Mouse (Mus musculus) C2C12 (cell line): ENCODE measurements around the gene Mapkap1. TPM values are rescaled to one million over a fixed set of nuclear protein-coding genes. Genes with fewer than 3 reads are reported as not detected.

ENCODE experiments used
- H3K27me3 ChIP-seq: one replicate; pipeline ENCODE4 v1.6.1; 2011; ENCODE audit not compliant: control insufficient read depth, insufficient read depth, insufficient read length
- H3K36me3 ChIP-seq: one replicate; pipeline ENCODE4 v1.6.1; 2011; ENCODE audit not compliant: control insufficient read depth, insufficient read depth
- H3K4me3 ChIP-seq: one replicate; pipeline ENCODE4 v1.5.1; 2011; ENCODE audit warnings: mild to moderate bottlenecking, control low read depth; ENCODE audit not compliant: poor library complexity, insufficient read depth, severe bottlenecking
- H3K79me2 ChIP-seq: one replicate; pipeline ENCODE4 v1.6.1; 2011; ENCODE audit not compliant: control insufficient read depth, insufficient read depth
- H3K79me3 ChIP-seq: one replicate; pipeline ENCODE4 v1.6.1; 2011; ENCODE audit warnings: low read depth, control low read depth
- H3ac ChIP-seq: one replicate; pipeline ENCODE3; 2011; ENCODE audit warnings: low read depth; ENCODE audit not compliant: control insufficient read depth, insufficient read length
- CEBPB ChIP-seq: IDR thresholded peaks from one replicate; pipeline ENCODE4 v1.6.1; 2011; ENCODE audit warnings: low read depth, mild to moderate bottlenecking, control low read depth, moderate library complexity
- CTCF ChIP-seq: IDR thresholded peaks from one replicate; pipeline ENCODE4 v1.5.1; 2011; ENCODE audit not compliant: control insufficient read depth, insufficient read depth, insufficient read length
- FOSL1 ChIP-seq: IDR thresholded peaks from one replicate; pipeline ENCODE4 v1.8.0; 2011; ENCODE audit warnings: mild to moderate bottlenecking, low read length; ENCODE audit not compliant: poor library complexity, insufficient read depth, severe bottlenecking
- MAX ChIP-seq: IDR thresholded peaks from one replicate; pipeline ENCODE4 v1.6.1; 2011; ENCODE audit warnings: mild to moderate bottlenecking, control low read depth
- MYOD1 ChIP-seq: IDR thresholded peaks from one replicate; pipeline ENCODE4 v1.6.1; 2011; ENCODE audit warnings: low read depth; ENCODE audit not compliant: control insufficient read depth, insufficient read length
- MYOG ChIP-seq: IDR thresholded peaks from one replicate; pipeline ENCODE4 v1.6.1; 2011; ENCODE audit not compliant: control insufficient read depth, insufficient read length; ENCODE audit errors: extremely low read depth
- USF1 ChIP-seq: IDR thresholded peaks from one replicate; pipeline ENCODE4 v1.6.1; 2011; ENCODE audit warnings: low read depth, mild to moderate bottlenecking, control low read depth, moderate library complexity
- polyA plus RNA-seq: library from polyadenylated mRNA; unstranded; fragments of >200 nt; fragmentation: generic; extraction: Trizol; gene quantifications from one replicate; pipeline ENCODE4 v1.2.1, GENCODE M21; 2012; ENCODE audit warnings: missing spikeins

Mapkap1 gene
- polyA plus RNA-seq, 1 experiment: 33.2 TPM

DNA sequence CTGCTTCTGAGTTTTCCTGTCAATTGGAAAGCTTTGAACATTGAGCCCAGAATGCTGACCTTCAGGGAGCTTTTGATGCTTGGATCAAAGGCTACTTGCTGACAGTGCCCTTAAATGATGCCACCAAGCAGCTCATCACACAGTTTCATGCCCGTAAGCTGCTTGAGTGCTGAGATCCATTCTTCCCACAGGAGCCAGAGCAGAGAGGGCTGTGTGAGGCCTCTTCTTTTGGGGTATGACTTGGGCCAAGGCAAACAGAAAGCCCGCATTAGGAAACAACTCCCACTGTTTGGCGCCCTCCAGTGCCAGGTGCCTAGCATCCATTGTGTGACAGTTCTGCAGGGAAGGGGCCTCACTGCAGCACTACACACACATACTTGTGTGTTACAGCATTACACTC lies 123.5 kb downstream of the Mapkap1 start:
- H3K79me2 ChIP-seq: no peaks in the 10 kb centered on the region
- H3K79me3 ChIP-seq: no peaks in the 10 kb centered on the region
- H3K36me3 ChIP-seq: peaks cover 16% of the 10 kb centered on the region
- no peak for TF ChIP-seq CTCF
- no peak for TF ChIP-seq MYOD1
- no peak for TF ChIP-seq MAX
- TF ChIP-seq CEBPB: no peak
- TF ChIP-seq FOSL1: no peak
- TF ChIP-seq USF1: no peak
- TF ChIP-seq MYOG: no peak
- H3K4me3 ChIP-seq: no peak overlapping the region
- H3K27me3 ChIP-seq: no peaks in the 10 kb centered on the region
- H3ac ChIP-seq: no peak overlapping the region

DNA sequence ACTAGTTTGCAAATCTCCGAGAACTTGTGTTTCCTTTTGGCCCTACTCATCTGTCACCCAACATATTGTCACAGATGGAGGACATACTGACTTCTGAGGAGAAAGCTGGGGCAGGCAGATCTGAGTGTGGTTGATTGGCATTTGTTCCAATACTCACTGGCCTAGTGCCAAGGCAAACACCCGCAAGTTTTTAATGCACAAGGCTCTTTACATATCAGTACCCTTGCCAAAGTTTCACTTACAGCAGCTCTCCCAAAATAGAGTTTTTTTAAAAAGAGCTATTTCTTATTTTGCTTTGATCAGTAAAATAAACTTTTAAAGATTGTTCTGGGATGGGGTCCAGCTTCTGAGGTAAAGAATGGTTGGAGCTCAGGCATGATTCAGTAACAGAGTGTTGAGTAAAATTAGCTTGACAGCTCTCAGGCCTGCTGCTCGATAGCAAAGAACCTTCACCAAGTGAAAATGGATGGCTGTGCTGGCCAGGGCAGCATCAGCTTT lies 125.3 kb downstream of the Mapkap1 start:
- H3K79me2 ChIP-seq: no peaks in the 10 kb centered on the region
- H3ac ChIP-seq: no peak overlapping the region
- no peak for TF ChIP-seq MYOG
- no peak for TF ChIP-seq MAX
- TF ChIP-seq CEBPB: no peak
- TF ChIP-seq MYOD1: no peak
- TF ChIP-seq CTCF: no peak
- no peaks in the 10 kb centered on the region for H3K79me3 ChIP-seq
- H3K4me3 ChIP-seq: no peak overlapping the region
- peaks cover 19% of the 10 kb centered on the region for H3K36me3 ChIP-seq
- H3K27me3 ChIP-seq: no peaks in the 10 kb centered on the region

DNA sequence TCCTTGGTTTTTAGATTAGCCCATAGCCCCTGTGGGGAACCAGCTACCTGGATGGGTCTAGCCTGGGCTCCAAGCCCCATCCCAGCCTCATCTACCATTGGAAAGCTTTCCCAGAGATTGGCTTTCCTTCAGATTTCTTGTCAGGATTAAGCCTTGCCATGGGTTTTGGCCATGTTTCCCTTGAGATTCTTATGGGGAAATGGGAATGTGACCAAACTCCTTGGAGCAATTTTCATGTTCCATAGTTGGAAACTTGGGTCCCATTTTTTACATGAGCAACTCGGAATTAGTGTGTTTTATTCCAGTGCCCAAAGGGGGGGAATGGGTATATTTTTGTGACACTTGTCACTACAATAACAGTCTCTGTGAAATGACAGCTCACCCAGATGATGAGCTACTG lies 125.8 kb downstream of the Mapkap1 start:
- TF ChIP-seq MYOD1: no peak
- TF ChIP-seq MYOG: no peak
- no peak for TF ChIP-seq USF1
- TF ChIP-seq CEBPB: no peak
- TF ChIP-seq MAX: no peak
- no peak for TF ChIP-seq FOSL1
- TF ChIP-seq CTCF: no peak
- H3K79me2 ChIP-seq: no peaks in the 10 kb centered on the region
- no peak overlapping the region for H3ac ChIP-seq
- H3K79me3 ChIP-seq: no peaks in the 10 kb centered on the region
- no peaks in the 10 kb centered on the region for H3K27me3 ChIP-seq
- H3K36me3 ChIP-seq: peaks cover 19% of the 10 kb centered on the region
- H3K4me3 ChIP-seq: no peak overlapping the region

DNA sequence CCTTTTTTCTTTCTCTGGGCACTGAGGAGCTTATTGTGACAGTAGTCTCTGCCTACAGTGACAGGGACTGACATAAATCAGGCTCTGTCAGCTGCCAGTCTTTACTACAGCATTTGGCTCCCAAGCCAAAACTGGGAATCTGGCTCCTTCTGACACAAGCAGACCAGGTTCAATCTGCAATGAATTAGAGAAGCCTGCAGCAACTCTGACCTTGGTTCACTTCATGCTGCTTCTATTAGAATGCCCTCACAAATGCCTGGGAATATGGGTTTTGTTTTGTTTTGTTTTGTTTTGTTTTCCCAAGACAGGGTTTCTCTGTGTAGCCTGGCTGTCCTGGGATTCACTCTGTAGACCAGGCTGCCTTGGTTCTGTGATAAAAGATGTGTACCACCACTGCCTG lies 126.7 kb downstream of the Mapkap1 start:
- H3K79me2 ChIP-seq: no peaks in the 10 kb centered on the region
- H3ac ChIP-seq: no peak overlapping the region
- H3K27me3 ChIP-seq: no peaks in the 10 kb centered on the region
- TF ChIP-seq CTCF (no peak), CEBPB (no peak), MYOD1 (no peak), MAX (no peak), USF1 (no peak), MYOG (no peak), FOSL1 (no peak)
- no peak overlapping the region for H3K4me3 ChIP-seq
- H3K36me3 ChIP-seq: peaks cover 19% of the 10 kb centered on the region
- H3K79me3 ChIP-seq: no peaks in the 10 kb centered on the region

DNA sequence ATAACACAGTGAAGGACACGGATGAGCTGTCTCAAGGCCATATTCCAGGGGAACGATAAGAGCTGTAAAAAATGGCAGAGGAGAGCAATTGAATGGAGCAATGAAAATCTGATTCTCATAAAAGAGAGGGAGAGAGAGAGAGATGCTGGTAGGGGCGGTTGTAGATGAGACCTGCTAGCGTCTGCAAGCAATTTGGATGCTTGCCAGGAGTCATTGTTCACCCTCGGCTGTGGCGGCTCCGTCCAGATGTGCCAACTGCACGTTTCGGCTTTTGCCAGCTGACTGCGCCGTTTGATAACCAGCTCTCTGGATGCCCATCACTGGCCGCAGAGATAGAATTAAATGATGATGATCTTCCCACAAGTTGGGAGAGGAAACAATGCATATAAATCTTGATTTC lies 128.4 kb downstream of the Mapkap1 start:
- Histone ChIP-seq H3K4me3 (no peak overlapping the region), H3K36me3 (peaks cover 21% of the 10 kb centered on the region), H3K27me3 (no peaks in the 10 kb centered on the region), H3K79me2 (no peaks in the 10 kb centered on the region), H3ac (no peak overlapping the region), H3K79me3 (no peaks in the 10 kb centered on the region)
- TF ChIP-seq CEBPB (no peak), MAX (no peak), USF1 (no peak), MYOG (no peak), CTCF (no peak)

GRCm38 (mm10) chr2:34537356-34537755 lies 130.8 kb downstream of the Mapkap1 start:
- Histone ChIP-seq H3K27me3 (no peaks in the 10 kb centered on the region), H3K79me3 (no peaks in the 10 kb centered on the region), H3K4me3 (no peak overlapping the region), H3ac (no peak overlapping the region), H3K79me2 (no peaks in the 10 kb centered on the region), H3K36me3 (peaks cover 22% of the 10 kb centered on the region)
- TF ChIP-seq USF1 (no peak), FOSL1 (no peak), CTCF (no peak)

- H3K27me3 ChIP-seq: no peaks in the 10 kb centered on the region
- H3K79me2 ChIP-seq: no peaks in the 10 kb centered on the region
- no peak overlapping the region for H3K4me3 ChIP-seq
- no peak overlapping the region for H3ac ChIP-seq
- H3K79me3 ChIP-seq: no peaks in the 10 kb centered on the region
- peaks cover 3% of the 10 kb centered on the region for H3K36me3 ChIP-seq
- TF ChIP-seq CEBPB (no peak), MYOG (no peak), USF1 (no peak), MAX (no peak), FOSL1 (no peak), CTCF (no peak), MYOD1 (no peak)
Observed at GRCm38 (mm10) chr2:34543581-34543980, 137.0 kb downstream of the Mapkap1 start.
